Mouse (Mus musculus) embryonic facial prominence, embryonic 15.5 days (tissue): ENCODE measurements around the gene Hmgcs1. TPM values are rescaled to one million over a fixed set of nuclear protein-coding genes. Genes with fewer than 3 reads are reported as not detected.

Source experiments
- ATAC-seq: fragments of 200-750 bp; cut with Nextera tagmentation; 2 replicates; pipeline ENCODE4 v1.8.0; 2017; ENCODE audit warnings: low read depth, moderate TSS enrichment; ENCODE audit not compliant: insufficient number of reproducible peaks, low FRiP score, low TSS enrichment
- H3K27ac ChIP-seq: fragments of 300-500 bp; sonication (generic); replicated peaks from 2 replicates; pipeline ENCODE4 v1.5.1; 2015; ENCODE audit warnings: mild to moderate bottlenecking, inconsistent platforms
- H3K27me3 ChIP-seq: fragments of 300-500 bp; sonication (generic); 2 replicates; pipeline ENCODE4 v1.6.1; 2015; ENCODE audit warnings: inconsistent platforms
- H3K36me3 ChIP-seq: fragments of 300-500 bp; sonication (generic); 2 replicates; pipeline ENCODE4 v1.6.1; 2015; ENCODE audit warnings: mild to moderate bottlenecking, inconsistent platforms
- H3K4me1 ChIP-seq: fragments of 300-500 bp; sonication (generic); 2 replicates; pipeline ENCODE4 v1.6.1; 2015; ENCODE audit warnings: inconsistent platforms
- H3K4me2 ChIP-seq: fragments of 300-500 bp; sonication (generic); replicated peaks from 2 replicates; pipeline ENCODE4 v1.6.1; 2015; ENCODE audit warnings: mild to moderate bottlenecking, inconsistent platforms
- H3K4me3 ChIP-seq: fragments of 300-500 bp; sonication (generic); replicated peaks from 2 replicates; pipeline ENCODE4 v1.5.1; 2015; ENCODE audit warnings: mild to moderate bottlenecking, inconsistent platforms
- H3K9ac ChIP-seq: fragments of 300-500 bp; sonication (generic); 2 replicates; pipeline ENCODE4 v1.6.1; 2015; ENCODE audit warnings: inconsistent platforms
- H3K9me3 ChIP-seq: fragments of 300-500 bp; sonication (generic); replicated peaks from 2 replicates; pipeline ENCODE4 v1.6.1; 2016; ENCODE audit warnings: inconsistent platforms
- WGBS: fragments of 180-500 bp; shearing (Covaris S2); methylation state at CpG from one replicate; pipeline ENCODE4 v1.1.7; 2015; 5-methylcytosine and 5-hydroxymethylcytosine counted together
- polyA plus RNA-seq: library from polyadenylated mRNA; unstranded; fragments of >200 nt; fragmentation: Nextera tagmentation; extraction: Ambion mirVana; gene quantifications from 2 replicates; pipeline ENCODE4 v1.2.1, GENCODE M21; 2015

The Hmgcs1 gene
- polyA plus RNA-seq, 1 experiment from 2014 or later = 128 TPM

- ATAC-seq = no peak
These were observed 64.4 kb downstream of the Hmgcs1 start for GRCm38 (mm10) chr13:119754635-119755020.

GRCm38 (mm10) chr13:119755141-119755547 is 65.0 kb downstream of the Hmgcs1 start:
- H3K36me3 ChIP-seq = no peaks in the 10 kb centered on the region; the same call in 1 of the 2 replicates
- no peak overlapping the region; the same call in 1 of the 2 replicates for H3K9ac ChIP-seq
- peak; percentile 52; the same call in 1 of the 2 replicates for ATAC-seq
- H3K4me2 ChIP-seq = peak overlapping the region; percentile 80
- no peaks in the 10 kb centered on the region for H3K27me3 ChIP-seq
- peak overlapping the region; percentile 54 for H3K4me3 ChIP-seq
- H3K9me3 ChIP-seq = no peaks in the 10 kb centered on the region
- peaks cover 19% of the 10 kb centered on the region for H3K4me1 ChIP-seq
- WGBS = 1% methylated on average over 16 of the region's 16 CpGs
- H3K27ac ChIP-seq = no peak overlapping the region

More at GRCm38 (mm10) chr13:119754635-119755020, 64.4 kb downstream of the Hmgcs1 start:
- Histone ChIP-seq H3K36me3 (no peaks in the 10 kb centered on the region; the same call in 1 of the 2 replicates), H3K4me1 (peaks cover 19% of the 10 kb centered on the region), H3K9ac (no peak overlapping the region), H3K4me2 (peak overlapping the region; percentile 80), H3K27me3 (no peaks in the 10 kb centered on the region), H3K4me3 (peak overlapping the region; percentile 54; the same call in 1 of the 2 replicates), H3K9me3 (no peaks in the 10 kb centered on the region), H3K27ac (no peak overlapping the region)
- 26% methylated on average over 3 of the region's 3 CpGs for WGBS

GRCm38 (mm10) chr13:119755681-119756471 is 65.7 kb downstream of the Hmgcs1 start, which contains the start of gene Nim1k:
Gene Nim1k (minus strand): TSS chr13:119755882.
- H3K4me2 ChIP-seq = peak within 1 kb of the TSS; percentile 80
- H3K9me3 ChIP-seq = no peaks in the 10 kb centered on the region
- peak; percentile 87 for ATAC-seq
- WGBS = under 1% methylated on average over 43 of the region's 43 CpGs
- H3K27ac ChIP-seq = peak within 1 kb of the TSS; percentile 65
- H3K27me3 ChIP-seq = no peaks in the 10 kb centered on the region
- peaks cover 19% of the 10 kb centered on the region for H3K4me1 ChIP-seq
- peak within 1 kb of the TSS; percentile 54 for H3K4me3 ChIP-seq
- H3K36me3 ChIP-seq = no peaks in the 10 kb centered on the region; the same call in 1 of the 2 replicates
- H3K9ac ChIP-seq = peak within 1 kb of the TSS; percentile 36

- no peaks in the 10 kb centered on the region for H3K9me3 ChIP-seq
- no peak overlapping the region for H3K27ac ChIP-seq
- H3K4me1 ChIP-seq = peaks cover 19% of the 10 kb centered on the region
- peaks cover 8% of the 10 kb centered on the region; the same call in 1 of the 2 replicates for H3K36me3 ChIP-seq
- H3K27me3 ChIP-seq = no peaks in the 10 kb centered on the region
- H3K4me3 ChIP-seq = no peak overlapping the region
- peak overlapping the region; percentile 80; the same call in 1 of the 2 replicates for H3K4me2 ChIP-seq
- H3K9ac ChIP-seq = no peak overlapping the region
- no peak for ATAC-seq
- WGBS = 23% methylated on average over 5 of the region's 5 CpGs
These were observed 66.7 kb downstream of the Hmgcs1 start for GRCm38 (mm10) chr13:119756831-119757230.

Other genes starting within 250 kb of the Hmgcs1 start
- gene 4833420G17Rik, start 227.6 kb upstream of the Hmgcs1 start, polyA plus RNA-seq = 64.1 and 70.5 TPM in 2 replicates
- gene Tmem267, start 202.3 kb upstream of the Hmgcs1 start, polyA plus RNA-seq = 1.5 and 2.3 TPM in 2 replicates
- 1.4 and 1.8 TPM in 2 replicates for gene 3110070M22Rik, start 202.0 kb upstream of the Hmgcs1 start, polyA plus RNA-seq
- gene Ccl28, start 66.6 kb upstream of the Hmgcs1 start, polyA plus RNA-seq = 0.16 and 0.27 TPM in 2 replicates
- gene Nim1k, start 65.5 kb downstream of the Hmgcs1 start, polyA plus RNA-seq = 1.7 and 1.8 TPM in 2 replicates
- gene Zfp131, start 100.5 kb downstream of the Hmgcs1 start, polyA plus RNA-seq = 37.4 and 39.9 TPM in 2 replicates
- not detected in 2 replicates for gene AF067063, start 139.8 kb downstream of the Hmgcs1 start, polyA plus RNA-seq
- not detected in 2 replicates for gene D13Ertd608e, start 145.6 kb downstream of the Hmgcs1 start, polyA plus RNA-seq
- gene Tcstv1, start 204.4 kb downstream of the Hmgcs1 start, polyA plus RNA-seq = not detected in 2 replicates
- gene Gm21761, start 238.9 kb downstream of the Hmgcs1 start, polyA plus RNA-seq = not detected in 2 replicates